Mouse (Mus musculus) urinary bladder, adult 18-20 months (tissue): Measurements from ENCODE around the gene Mul1.

ENCODE experiments used
- DNase-seq, 2 experiments: peaks; one replicate each; pipeline ENCODE4 v3.0.0; 2022; ENCODE audit warnings: low spot score in 2 of 2, mixed read lengths in 2 of 2

Mul1 gene

DNA sequence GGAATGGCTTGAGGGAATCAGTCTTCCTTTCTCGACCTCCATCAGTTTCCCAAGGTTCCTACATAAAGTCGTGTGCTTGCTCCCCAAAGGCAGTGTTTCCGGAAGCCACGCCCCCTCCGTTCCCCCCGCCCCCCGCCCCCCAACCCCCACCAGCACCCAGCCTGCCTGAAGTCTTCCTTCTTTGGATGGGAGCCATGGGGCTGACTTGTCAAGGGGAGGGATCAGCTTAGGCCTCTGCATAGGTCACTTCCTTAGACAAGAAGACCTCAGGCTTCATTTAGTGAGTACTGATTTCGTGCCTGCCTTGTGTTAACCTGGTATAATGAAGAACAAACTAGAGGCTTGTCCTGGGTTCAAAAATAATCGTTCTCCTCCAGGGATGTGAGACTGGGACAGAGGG is 26.4 kb downstream of the Mul1 start:
- no peak for DNase-seq

DNA sequence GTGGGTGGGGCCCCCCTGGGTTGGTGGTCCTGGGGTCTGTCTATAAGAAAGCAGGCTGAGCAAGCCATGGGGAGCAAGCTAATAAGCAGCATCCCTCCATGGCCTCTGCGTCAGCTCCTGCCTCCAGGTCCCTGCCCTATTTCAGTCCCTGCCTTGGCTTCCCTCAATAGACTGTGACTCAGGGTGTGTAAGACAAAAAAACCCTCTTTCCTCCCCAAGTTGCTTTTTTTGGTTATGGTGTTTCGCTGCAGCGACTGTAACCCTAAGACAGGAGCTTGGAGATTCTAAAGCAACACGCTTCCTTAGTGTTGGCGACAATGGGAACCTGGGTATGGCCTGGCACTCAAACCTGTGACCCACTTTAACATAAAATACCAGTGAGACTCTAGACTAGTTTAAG is 27.0 kb downstream of the Mul1 start:
- no peak for DNase-seq

DNA sequence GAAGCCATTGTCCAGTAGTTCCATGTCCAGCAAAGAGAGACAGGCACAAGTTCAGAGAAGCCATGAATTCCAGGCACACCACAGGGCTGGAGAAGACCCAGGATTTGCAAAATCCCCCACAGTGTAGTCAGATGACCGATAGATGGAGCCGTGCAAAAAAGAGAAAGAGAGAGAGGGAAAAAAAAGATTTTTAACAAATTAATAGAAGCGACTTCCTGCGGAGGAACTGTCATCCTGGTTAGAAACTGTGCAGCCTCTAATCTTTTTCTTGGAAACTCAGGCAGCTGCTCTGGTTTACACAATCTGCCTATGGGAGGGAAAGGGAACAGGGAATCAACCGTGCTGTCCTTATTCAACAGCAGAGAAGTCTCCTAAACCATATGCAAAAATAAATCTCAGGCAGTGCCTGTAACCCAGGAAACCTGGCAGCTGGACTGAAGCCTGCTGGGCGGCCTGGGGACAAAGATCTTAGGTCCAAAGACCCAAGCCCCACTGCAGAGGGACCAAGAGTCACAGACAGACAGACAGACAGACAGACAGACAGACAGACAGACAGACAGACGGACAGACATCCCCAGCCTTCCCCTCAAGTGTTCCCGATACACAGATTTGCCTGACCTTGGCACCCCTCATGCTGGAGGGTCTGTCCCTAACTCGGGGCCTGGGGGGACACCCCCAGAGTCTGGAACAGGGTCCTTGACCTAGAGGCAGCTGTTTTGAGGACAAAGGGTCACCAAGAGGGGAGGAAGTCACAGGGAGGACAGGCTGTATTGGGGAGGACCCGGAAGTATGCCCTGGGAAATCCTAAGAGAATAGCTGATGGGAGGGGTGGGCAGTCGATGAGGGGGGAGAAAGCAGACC is 28.7 kb downstream of the Mul1 start:
- no peak for DNase-seq

DNA sequence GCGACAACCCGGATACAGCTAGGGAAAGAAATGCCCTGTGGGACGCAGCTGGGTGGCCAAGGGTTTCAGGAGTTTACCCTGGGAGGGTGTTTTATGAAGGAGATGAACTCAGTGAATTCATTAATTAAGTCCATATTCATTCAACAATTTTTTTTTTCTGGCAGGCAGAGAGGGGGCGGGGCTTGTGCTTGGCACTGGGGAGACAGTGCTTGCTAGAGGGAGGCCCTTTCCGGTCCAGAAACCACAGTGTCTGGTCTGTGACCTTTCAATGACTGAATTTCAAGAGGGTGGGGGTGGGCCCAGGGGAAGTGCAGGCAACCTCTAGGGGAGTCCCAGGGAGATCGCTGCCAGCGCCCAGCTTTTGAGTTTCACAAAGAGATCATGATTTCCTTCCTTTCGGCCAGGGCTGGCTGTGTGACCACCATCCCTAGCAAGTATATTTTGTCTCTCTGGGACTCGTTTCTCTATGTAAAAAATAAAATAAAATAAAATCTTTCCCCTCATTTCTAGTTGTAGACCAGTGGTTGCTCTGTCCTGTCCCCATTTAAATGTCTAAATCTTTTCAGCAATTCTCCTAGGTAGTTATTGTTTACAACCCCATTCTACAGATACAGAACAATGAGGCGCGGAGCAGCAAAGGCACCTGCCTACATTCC is 29.5 kb downstream of the Mul1 start:
- peak; percentile 44 to 69 for DNase-seq

DNA sequence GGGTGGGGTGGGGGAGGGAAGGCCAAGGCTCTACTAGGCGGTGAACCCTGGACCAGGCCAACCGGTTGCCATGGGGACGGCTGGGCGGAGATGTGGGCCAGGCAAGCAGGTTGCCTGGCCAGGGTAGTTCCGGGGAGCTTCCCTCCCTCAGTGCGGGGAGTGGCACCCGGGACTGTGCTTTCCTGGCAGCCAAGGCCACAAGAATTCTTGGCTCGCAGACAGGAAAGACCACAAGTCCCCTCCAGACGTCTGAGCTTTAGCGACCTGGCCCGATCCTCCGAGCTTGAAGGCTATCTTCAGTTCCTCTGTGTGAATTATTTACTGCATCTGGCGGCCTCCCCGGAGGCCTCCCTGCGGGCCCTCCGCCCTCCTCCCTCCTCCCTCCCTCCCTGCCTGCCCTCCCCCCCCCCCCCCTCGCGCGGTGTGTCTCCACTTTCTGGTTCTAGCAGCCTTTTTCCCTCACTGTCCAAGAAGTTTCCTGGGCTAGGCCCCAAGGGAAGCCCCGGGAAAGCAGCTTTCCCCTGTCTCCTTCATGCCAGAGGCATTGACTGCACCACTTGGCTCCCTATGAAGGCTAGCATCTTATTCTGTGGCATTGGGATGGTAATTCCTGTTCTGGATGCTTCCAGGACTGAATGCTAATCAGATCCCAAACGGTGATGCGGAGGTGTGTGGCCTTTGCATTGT is 30.3 kb downstream of the Mul1 start:
- DNase-seq, result peak in 1 of 2 experiments; percentile 57

DNA sequence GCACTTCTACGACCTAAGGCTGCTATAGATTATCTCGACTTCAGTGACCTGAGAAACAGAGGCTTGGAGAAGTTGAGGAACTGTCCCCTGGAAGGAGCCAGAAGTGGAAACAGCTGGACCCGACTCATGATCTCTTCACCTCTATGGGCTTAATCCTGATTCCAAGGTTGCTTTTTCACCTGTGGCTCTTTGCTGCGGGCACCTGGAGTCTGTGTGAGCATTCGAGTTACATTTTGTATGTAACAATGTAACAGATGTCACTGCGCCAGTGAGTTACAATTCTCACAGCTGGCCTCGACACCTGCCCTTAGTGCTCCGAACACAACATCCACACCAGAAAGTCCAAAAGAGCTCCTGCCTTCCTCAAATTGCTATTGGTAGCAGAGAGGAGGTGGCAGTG is 31.0 kb downstream of the Mul1 start:
- DNase-seq, result no peak

DNA sequence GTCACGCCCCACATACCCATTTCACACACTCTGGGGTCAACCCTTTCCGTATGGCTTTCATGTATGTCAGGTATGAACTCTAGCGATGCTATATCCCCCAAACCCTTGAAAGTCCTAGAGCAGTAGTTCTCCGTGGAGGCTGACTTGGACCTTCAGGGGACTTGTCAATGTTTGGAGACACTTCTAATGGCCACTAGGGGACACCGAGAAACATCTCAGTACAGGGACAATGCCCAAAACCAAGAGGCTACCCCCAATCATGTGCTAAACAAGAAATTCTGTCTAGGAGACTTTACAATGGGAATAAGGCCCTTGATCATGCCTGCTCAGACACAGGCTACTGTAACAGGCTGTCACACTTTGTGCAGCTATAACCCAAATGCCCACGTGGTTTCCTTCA is 32.2 kb downstream of the Mul1 start:
- DNase-seq, result no peak

DNA sequence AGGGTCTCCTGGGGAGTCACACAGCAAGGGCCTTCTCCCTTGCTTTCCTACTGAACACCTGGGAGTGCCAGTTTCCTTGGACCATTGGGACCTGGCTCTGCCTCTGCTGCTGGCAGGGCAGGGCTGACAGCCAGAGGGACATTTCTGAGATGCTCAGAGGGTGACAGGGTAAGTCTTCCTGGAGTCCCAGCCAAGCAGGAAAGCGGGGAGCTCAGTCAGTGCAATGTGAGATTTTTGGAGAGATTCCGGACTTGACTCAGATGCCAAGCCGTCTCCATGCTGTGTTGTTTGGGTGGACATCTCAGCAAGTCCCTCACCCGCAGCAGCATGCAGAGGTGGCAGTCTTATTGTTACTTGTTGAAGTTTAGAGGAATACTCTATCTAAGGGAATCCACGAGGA is 33.0 kb downstream of the Mul1 start:
- DNase-seq, result no peak

DNA sequence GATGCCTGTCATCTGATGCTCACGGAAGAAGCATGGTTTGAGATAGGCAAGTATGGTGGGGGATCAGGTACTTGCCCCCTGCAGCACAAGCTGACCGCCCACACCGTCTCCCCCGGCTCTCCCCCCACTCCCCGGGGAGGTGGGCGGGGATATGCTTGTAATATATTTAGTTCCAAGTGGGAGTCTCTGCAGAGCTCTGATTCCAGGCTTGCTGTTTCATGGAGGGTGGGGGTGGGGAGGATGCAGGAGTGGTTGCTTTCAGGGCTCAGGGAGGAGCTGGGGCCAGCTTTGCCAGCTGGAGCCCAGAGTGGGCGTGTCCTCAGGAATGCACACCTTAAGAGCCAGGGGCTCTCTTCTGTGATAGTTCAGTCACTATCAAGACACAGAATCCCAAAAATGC is 34.6 kb downstream of the Mul1 start:
- no peak for DNase-seq

GRCm38 (mm10) chr4:138471241-138471640 is 36.8 kb downstream of the Mul1 start:
- DNase-seq, result no peak

DNA sequence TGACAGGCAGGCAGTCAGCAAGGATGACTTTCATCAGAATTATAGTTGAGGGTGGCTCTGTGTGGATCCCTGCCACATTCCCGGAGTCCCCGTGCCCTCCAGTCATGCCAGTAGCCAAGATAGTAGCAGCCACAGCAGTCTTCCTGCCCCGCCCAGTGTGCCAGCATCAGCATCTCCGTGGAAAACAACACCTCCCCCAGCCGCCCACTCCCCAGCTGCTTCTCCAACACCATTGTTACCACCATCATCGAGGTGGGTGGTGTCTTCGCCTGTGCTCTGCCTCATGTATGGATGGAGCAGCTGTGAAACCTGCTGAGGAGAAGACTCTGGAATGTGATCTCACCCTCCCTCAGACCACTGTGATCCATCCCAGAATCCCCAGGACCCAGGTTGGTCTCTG is 45.1 kb downstream of the Mul1 start:
- no peak for DNase-seq

- DNase-seq, result no peak
Observed at GRCm38 (mm10) chr4:138480962-138481361, 46.5 kb downstream of the Mul1 start.

DNA sequence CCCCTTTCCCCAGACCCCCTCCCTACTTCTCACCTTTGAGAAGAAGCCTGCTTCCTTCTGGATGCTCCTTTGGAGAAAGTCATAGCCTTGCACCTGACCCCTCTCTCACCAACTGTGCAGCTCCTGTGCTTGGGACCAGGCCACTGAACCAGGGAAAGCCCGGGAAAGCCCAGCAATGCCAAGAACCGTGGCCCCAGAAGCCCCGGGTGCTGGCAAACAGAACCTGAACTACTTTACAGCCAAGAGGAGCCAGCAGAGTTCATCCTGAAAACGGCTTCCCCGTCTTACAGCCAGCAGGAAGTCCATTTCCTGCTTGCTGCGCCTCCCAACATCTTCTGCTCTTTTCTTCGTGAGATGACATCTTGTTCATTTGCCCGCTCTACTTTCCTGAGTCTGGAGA is 48.2 kb downstream of the Mul1 start:
- DNase-seq, result no peak

- DNase-seq, result no peak
Observed at GRCm38 (mm10) chr4:138488241-138488640, 53.8 kb downstream of the Mul1 start.

- no peak for DNase-seq
Observed at GRCm38 (mm10) chr4:138491088-138491487, 56.6 kb downstream of the Mul1 start.
